Mouse (Mus musculus) myocyte (in vitro differentiated cells): ENCODE data around the gene Ncl.
"Not testable (repeated sequence)": the region's sequence is repeated elsewhere in the genome, so short reads cannot be mapped to it uniquely, and the experiment has no call there.

Source experiments
- CEBPB ChIP-seq: IDR thresholded peaks from 2 replicates; pipeline ENCODE4 v1.6.1; 2011; ENCODE audit warnings: mild to moderate bottlenecking, moderate library complexity; ENCODE audit not compliant: poor library complexity, insufficient read depth, severe bottlenecking
- E2F4 ChIP-seq: IDR thresholded peaks from one replicate; pipeline ENCODE4 v1.6.1; 2011; ENCODE audit warnings: mild to moderate bottlenecking, control low read depth, moderate library complexity; ENCODE audit not compliant: insufficient read depth
- MAX ChIP-seq: IDR thresholded peaks from one replicate; pipeline ENCODE4 v1.6.1; 2011; ENCODE audit warnings: low read depth, mild to moderate bottlenecking, control low read depth
- MYOD1 ChIP-seq, 3 experiments: IDR thresholded peaks; one replicate each; pipeline ENCODE4 v1.6.1; 2011; ENCODE audit warnings: control low read depth in 2 of 3, low read depth in 2 of 3, mild to moderate bottlenecking in 2 of 3, moderate library complexity in 1 of 3; ENCODE audit not compliant: insufficient read length in 2 of 3, control insufficient read depth in 1 of 3
- MYOG ChIP-seq, 3 experiments: IDR thresholded peaks; one replicate each; pipeline ENCODE4 v1.6.1; 2011; ENCODE audit warnings: control low read depth in 2 of 3, low read depth in 2 of 3, mild to moderate bottlenecking in 2 of 3; ENCODE audit not compliant: insufficient read length in 2 of 3, control insufficient read depth in 1 of 3, insufficient read depth in 1 of 3
- POLR2A ChIP-seq: IDR thresholded peaks from one replicate; pipeline ENCODE4 v1.6.1; 2011; ENCODE audit warnings: low read depth, mild to moderate bottlenecking, control low read depth, moderate library complexity; ENCODE audit not compliant: insufficient read length
- POLR2AphosphoS2 ChIP-seq: IDR thresholded peaks from one replicate; pipeline ENCODE4 v1.6.1; 2011; ENCODE audit warnings: low read depth, control low read depth; ENCODE audit not compliant: insufficient read length
- REST ChIP-seq: IDR thresholded peaks from one replicate; pipeline ENCODE4 v1.6.1; 2011; ENCODE audit warnings: mild to moderate bottlenecking, control low read depth, moderate library complexity; ENCODE audit not compliant: insufficient read depth, insufficient read length
- SRF ChIP-seq: IDR thresholded peaks from one replicate; pipeline ENCODE4 v1.6.1; 2011; ENCODE audit warnings: low read depth; ENCODE audit not compliant: control insufficient read depth, insufficient read length
- TCF12 ChIP-seq: IDR thresholded peaks from one replicate; pipeline ENCODE4 v1.6.1; 2011; ENCODE audit warnings: mild to moderate bottlenecking, control low read depth; ENCODE audit not compliant: poor library complexity, insufficient read depth, severe bottlenecking
- USF1 ChIP-seq: IDR thresholded peaks from one replicate; pipeline ENCODE4 v1.6.1; 2011; ENCODE audit warnings: low read depth, mild to moderate bottlenecking, control low read depth, moderate library complexity

- TF ChIP-seq POLR2A; MYOG (IDR thresholded peaks at IDR 0.05; ENCODE audit: control insufficient read depth in 1 of 3, insufficient read depth in 1 of 3, insufficient read length in 2 of 3, low read depth in 2 of 3); MYOD1 (IDR thresholded peaks at IDR 0.05; ENCODE audit: control insufficient read depth in 1 of 3, insufficient read length in 2 of 3, low read depth in 2 of 3); MAX; E2F4; USF1; TCF12; SRF; POLR2AphosphoS2; CEBPB; REST: not testable (repeated sequence)
Measured at GRCm38 (mm10) chr1:86341096-86341495, 18.1 kb downstream of the Ncl start.
